Comparison of ENCODE assay signal across 23 mouse cellular contexts in the genomic region with DNA sequence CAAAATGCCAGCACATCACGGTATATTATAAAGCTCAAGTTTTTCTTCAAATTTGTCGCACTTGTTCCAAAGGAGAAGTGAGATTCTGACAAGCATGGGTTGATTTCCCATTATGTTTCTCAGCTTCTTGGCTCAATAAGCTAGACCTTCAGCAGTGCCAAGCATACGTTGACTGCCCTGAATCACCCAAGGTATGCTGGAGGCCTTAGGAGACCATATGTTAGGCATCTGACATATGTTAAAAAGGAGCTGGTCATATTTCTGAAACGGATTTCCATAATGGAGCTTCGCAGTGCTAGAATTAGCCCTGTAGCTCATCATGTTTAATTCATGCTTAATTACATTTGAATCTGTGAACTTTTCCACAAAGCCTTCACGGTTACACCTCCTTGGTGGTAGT.
DNase-seq lines count a peak whose midpoint lies in the region; ATAC-seq and TF ChIP-seq lines count a peak whose summit lies in the region.
"Had no signal": no experiment of that assay in that cellular context is flagged by ENCODE, and none has a peak within 500 bp of the region (broad histone marks: within the 10 kb centered on the region; RNA-seq: fewer than 3 reads in every experiment).

No protein-coding gene starts in this region.

- no peak for TF ChIP-seq POLR2A in cerebellum, adult 2 months (IDR thresholded peaks at IDR 0.05; ENCODE audit: borderline replicate concordance, insufficient read depth, low read length)

- H3K9me3 ChIP-seq in hindbrain, postnatal 0 days (ENCODE audit: low read length): no peaks in the 10 kb centered on the region
- no peaks in the 10 kb centered on the region for H3K9me3 ChIP-seq in hindbrain, embryonic 14.5 days (ENCODE audit: control insufficient read depth, low read length)
- H3K9me3 ChIP-seq: limb, embryonic 13.5 days had no signal

- TF ChIP-seq CTCF in hindbrain, postnatal 0 days (IDR thresholded peaks at IDR 0.05; ENCODE audit: low read depth): no peak
- no peak for TF ChIP-seq CTCF in cerebellum, adult 2 months (IDR thresholded peaks at IDR 0.05; ENCODE audit: borderline replicate concordance, insufficient read depth, low read depth, low read length)

- no peak overlapping the region for H3K9ac ChIP-seq in hindbrain, postnatal 0 days (replicated peaks; ENCODE audit: low read length)
- H3K9ac ChIP-seq in hindbrain, embryonic 14.5 days: no peak overlapping the region
- H3K9ac ChIP-seq: limb, embryonic 13.5 days; liver, embryonic 13.5 days had no signal

- no peak overlapping the region for H3K4me2 ChIP-seq in hindbrain, postnatal 0 days (ENCODE audit: low read depth, low read length)
- H3K4me2 ChIP-seq in hindbrain, embryonic 14.5 days (replicated peaks): no peak overlapping the region
- H3K4me2 ChIP-seq: limb, embryonic 13.5 days; liver, embryonic 13.5 days; midbrain, embryonic 11.5 days had no signal

- 45% methylated on average over 6 of the region's 6 CpGs for WGBS in hindbrain, postnatal 0 days
- 60% methylated on average over 6 of the region's 6 CpGs for WGBS in hindbrain, embryonic 14.5 days
- WGBS in cerebellum, adult 2 months: 15% methylated on average over 6 of the region's 6 CpGs

- no peak overlapping the region for H3K4me3 ChIP-seq in hindbrain, postnatal 0 days (ENCODE audit: low read length)
- no peak overlapping the region for H3K4me3 ChIP-seq in hindbrain, embryonic 14.5 days (replicated peaks; ENCODE audit: low read length)
- no peak overlapping the region for H3K4me3 ChIP-seq in cerebellum, adult 2 months (replicated peaks; ENCODE audit: insufficient read depth, low read depth, low read length)
- H3K4me3 ChIP-seq: gastrocnemius, adult 2 months; layer of hippocampus, adult 2 months; limb, embryonic 13.5 days; liver, embryonic 13.5 days had no signal

- no peaks in the 10 kb centered on the region for H3K27me3 ChIP-seq in hindbrain, postnatal 0 days (ENCODE audit: insufficient read depth, low read length)
- H3K27me3 ChIP-seq in hindbrain, embryonic 14.5 days (ENCODE audit: control insufficient read depth, insufficient read depth, low read length): no peaks in the 10 kb centered on the region
- H3K27me3 ChIP-seq in cerebellum, adult 2 months (ENCODE audit: control insufficient read depth, insufficient read depth, low read length): no peaks in the 10 kb centered on the region
- H3K27me3 ChIP-seq: limb, embryonic 13.5 days; liver, embryonic 13.5 days had no signal

- H3K27ac ChIP-seq in hindbrain, postnatal 0 days: no peak overlapping the region
- H3K27ac ChIP-seq in hindbrain, embryonic 14.5 days: no peak overlapping the region
- H3K27ac ChIP-seq in cerebellum, adult 2 months (ENCODE audit: insufficient read depth, low read length): no peak overlapping the region
- H3K27ac ChIP-seq: gastrocnemius, adult 2 months; layer of hippocampus, adult 2 months; limb, embryonic 13.5 days; liver, embryonic 13.5 days had no signal

- no peaks in the 10 kb centered on the region for H3K36me3 ChIP-seq in hindbrain, postnatal 0 days (ENCODE audit: insufficient read depth, low read length)
- H3K36me3 ChIP-seq in hindbrain, embryonic 14.5 days (replicated peaks; ENCODE audit: control insufficient read depth, insufficient read depth): no peaks in the 10 kb centered on the region
- H3K36me3 ChIP-seq: limb, embryonic 13.5 days; liver, embryonic 13.5 days had no signal

- ATAC-seq in hindbrain, postnatal 0 days: peak; percentile 47; the same call in 1 of the 2 replicates
- ATAC-seq in hindbrain, embryonic 14.5 days (ENCODE audit: low FRiP score): no peak
- ATAC-seq: intestine, postnatal 0 days had no signal

- intact Hi-C loops in heart, postnatal 10 days (cut with DNase I): no loop called here

- DNase-seq in cerebellum, adult 11-12 months: peak; percentile 50
- no peak for DNase-seq in cerebellum, adult 11 months
- peak; percentile 51 for DNase-seq in hindbrain, postnatal 0 days (ENCODE audit: low spot score)
- DNase-seq in hindbrain, embryonic 14.5 days (ENCODE audit: low spot score): no peak
- peak; percentile 31 to 83 for DNase-seq in cerebellum, adult 2 months
- DNase-seq in cerebellum, postnatal 25 days: peak; percentile 45 to 64
- DNase-seq in adrenal gland, postnatal 36 days: no peak
- DNase-seq in heart, postnatal 10 days: no peak
- DNase-seq: adrenal gland, postnatal 14 days; gastrocnemius, adult 2 months; heart, postnatal 4 days; kidney, postnatal 25 days; layer of hippocampus, postnatal 36 days; liver, embryonic 13.5 days; lung, adult 2 months; lung, postnatal 14 days; right cerebral cortex, postnatal 14 days; spleen, adult 18-20 months; thymus, postnatal 14 days had no signal

- no peaks in the 10 kb centered on the region for H3K4me1 ChIP-seq in hindbrain, postnatal 0 days (ENCODE audit: insufficient read depth, low read length)
- H3K4me1 ChIP-seq in hindbrain, embryonic 14.5 days (replicated peaks; ENCODE audit: control insufficient read depth, insufficient read depth, low read length): no peaks in the 10 kb centered on the region
- H3K4me1 ChIP-seq in cerebellum, adult 2 months (ENCODE audit: control insufficient read depth, insufficient read depth, low read length): peaks cover 4% of the 10 kb centered on the region; the same call in 1 of the 2 replicates
- H3K4me1 ChIP-seq: limb, embryonic 13.5 days; liver, embryonic 13.5 days had no signal

Comparison
In these comparisons a context has a peak if more than half of its experiments do, and no peak if none do; other contexts are left out.
1. DNase-seq: peak in cerebellum, adult 11-12 months (single experiment), hindbrain, postnatal 0 days (single experiment), cerebellum, adult 2 months (2 of 2) and cerebellum, postnatal 25 days (2 of 2); none in cerebellum, adult 11 months (single experiment), hindbrain, embryonic 14.5 days (single experiment), adrenal gland, postnatal 36 days (0 of 2) and heart, postnatal 10 days (0 of 2).